Mouse (Mus musculus) C2C12 (cell line): ENCODE measurements around the gene Glmn.

Experiments used
- CTCF ChIP-seq: IDR thresholded peaks from one replicate; pipeline ENCODE4 v1.5.1; 2011; ENCODE audit not compliant: control insufficient read depth, insufficient read depth, insufficient read length
- MAX ChIP-seq: IDR thresholded peaks from one replicate; pipeline ENCODE4 v1.6.1; 2011; ENCODE audit warnings: mild to moderate bottlenecking, control low read depth
- MYOD1 ChIP-seq: IDR thresholded peaks from one replicate; pipeline ENCODE4 v1.6.1; 2011; ENCODE audit warnings: low read depth; ENCODE audit not compliant: control insufficient read depth, insufficient read length
- USF1 ChIP-seq: IDR thresholded peaks from one replicate; pipeline ENCODE4 v1.6.1; 2011; ENCODE audit warnings: low read depth, mild to moderate bottlenecking, control low read depth, moderate library complexity

DNA sequence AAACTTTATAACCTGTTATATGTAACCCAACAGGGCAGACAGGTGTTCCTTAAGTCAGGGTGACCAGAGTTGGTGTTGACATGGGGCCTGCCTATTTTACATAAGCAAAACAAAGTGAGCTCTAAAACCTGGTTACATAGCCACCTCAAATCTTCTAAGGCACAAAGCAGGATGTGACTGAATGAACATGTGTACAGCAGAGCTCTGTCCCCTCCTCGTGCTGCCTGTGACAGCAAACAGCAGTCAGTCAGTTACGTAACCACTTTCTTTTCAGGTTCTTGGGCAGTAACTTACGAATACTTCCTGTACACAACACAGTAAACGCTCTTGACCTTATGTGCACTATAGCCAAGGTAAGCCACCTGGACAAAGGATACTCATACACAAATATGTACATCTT is 51.8 kb downstream of the Glmn start:
- TF ChIP-seq CTCF (no peak), USF1 (no peak), MAX (no peak), MYOD1 (no peak)
